Mouse (Mus musculus) liver, postnatal 0 days (tissue): Measurements from ENCODE around the gene Glis2.

Experiments
- CTCF ChIP-seq: sonication (generic); IDR thresholded peaks from 2 replicates; pipeline ENCODE4 v1.5.1; 2016; ENCODE audit warnings: antibody characterized with exemption, low read depth
- EP300 ChIP-seq: IDR thresholded peaks from 2 replicates; pipeline ENCODE4 v1.6.1; 2016; ENCODE audit warnings: antibody characterized with exemption, low read depth, mild to moderate bottlenecking

DNA sequence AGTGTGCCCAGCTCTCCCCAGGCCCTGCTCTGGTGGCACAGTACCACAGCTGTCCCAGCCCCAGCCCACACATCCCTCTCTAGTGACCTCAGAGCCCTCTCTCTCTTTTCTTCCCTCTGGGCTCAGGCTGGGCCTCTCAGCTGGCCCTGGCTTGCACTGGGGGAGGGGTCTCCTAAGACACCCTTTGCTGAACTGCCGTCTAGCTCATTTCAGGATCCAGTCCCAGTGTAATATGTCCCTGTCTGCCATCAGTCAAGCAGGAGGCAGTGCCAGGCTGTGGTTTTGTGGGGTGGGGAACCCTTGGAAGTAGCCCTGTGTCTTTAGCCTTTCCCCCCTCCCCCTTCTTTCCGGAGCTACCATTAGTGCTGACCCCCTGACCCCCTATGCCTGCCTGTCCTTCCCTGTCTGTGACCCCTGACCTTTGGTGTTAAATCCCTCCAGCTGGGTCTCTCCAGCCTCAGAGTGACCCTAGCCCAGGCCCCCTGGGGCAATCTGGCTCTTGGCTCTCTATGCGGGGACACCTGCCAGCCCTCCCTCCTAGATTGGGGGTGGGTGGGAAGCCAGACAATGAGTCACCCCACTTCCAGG, 1.7 kb downstream of the Glis2 start:
- no peak for TF ChIP-seq EP300
- TF ChIP-seq CTCF: no peak
